Mouse (Mus musculus): ENCODE measurements around the gene Fabp6.

GRCm38 (mm10) chr11:43604891-43605290 is 3.6 kb upstream of the Fabp6 start:
- no peak for TF ChIP-seq JUN (IDR thresholded peaks at IDR 0.05; ENCODE audit: insufficient read depth, low read depth, low read length)
- no peak for TF ChIP-seq POLR2A (IDR thresholded peaks at IDR 0.05; ENCODE audit: low read depth, low read length)
- TF ChIP-seq USF1 (IDR thresholded peaks at IDR 0.05; ENCODE audit: low read depth, low read length), result no peak
- TF ChIP-seq EP300 (IDR thresholded peaks at IDR 0.05; ENCODE audit: low read length), result no peak
- TF ChIP-seq CTCF (conservative IDR thresholded peaks at IDR 0.05 in 1 of 2, IDR thresholded peaks at IDR 0.05 in 1 of 2; ENCODE audit: low read depth in 2 of 2, low read length in 2 of 2), result no peak
- no peak for TF ChIP-seq ELF1 (IDR thresholded peaks at IDR 0.05; ENCODE audit: low read depth, low read length)
- no peak for TF ChIP-seq RAD21 (IDR thresholded peaks at IDR 0.05; ENCODE audit: low read depth, low read length)
- TF ChIP-seq HCFC1 (IDR thresholded peaks at IDR 0.05; ENCODE audit: low read depth, low read length), result no peak
- no peak for TF ChIP-seq TBP (conservative IDR thresholded peaks at IDR 0.05; ENCODE audit: low read depth, low read length)
- TF ChIP-seq ZC3H11A (IDR thresholded peaks at IDR 0.05; ENCODE audit: low read depth, low read length), result no peak
- no peak for TF ChIP-seq MAZ (IDR thresholded peaks at IDR 0.05; ENCODE audit: low read depth, low read length)
- no peak for TF ChIP-seq TCF12 (IDR thresholded peaks at IDR 0.05; ENCODE audit: low read depth, low read length)

All from CH12.LX (cell line).